Mouse (Mus musculus): ENCODE results near the gene H2afb1. TPM values are rescaled to one million over a fixed set of nuclear protein-coding genes. Genes with fewer than 3 reads are reported as not detected.
"Not testable (repeated sequence)": the region's sequence is repeated elsewhere in the genome, so short reads cannot be mapped to it uniquely, and the experiment has no call there.

Gene H2afb1
- total RNA-seq (2021), result not detected
- long read RNA-seq, experiment 1, result 0 reads
- long read RNA-seq, experiment 2, result 0 reads

DNA sequence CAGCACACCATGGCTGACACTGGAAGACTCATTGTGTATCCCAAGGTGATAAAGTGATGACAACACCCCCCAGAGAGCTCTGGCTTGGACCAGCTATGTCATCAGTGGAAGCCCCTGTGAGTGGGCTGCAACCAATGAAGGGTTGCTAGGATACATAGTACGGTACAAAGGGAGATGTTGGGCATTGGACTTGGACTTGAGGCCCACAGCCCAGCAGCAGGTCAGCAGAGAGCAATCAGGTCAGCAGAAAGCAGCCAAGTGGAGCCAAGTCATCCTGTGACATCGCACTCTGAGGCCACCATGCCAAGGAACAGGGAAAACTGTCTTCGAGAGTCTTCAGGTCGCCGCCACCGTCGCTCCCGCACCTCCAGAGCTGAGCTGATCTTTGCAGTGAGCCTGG is at the start of gene H2afb1:
TSS of gene H2afb1 (plus strand) at position 301 of the 400 bp plus-strand sequence.
- DNase-seq (ENCODE audit: low spot score in 2 of 2), result not testable (repeated sequence)

DNA sequence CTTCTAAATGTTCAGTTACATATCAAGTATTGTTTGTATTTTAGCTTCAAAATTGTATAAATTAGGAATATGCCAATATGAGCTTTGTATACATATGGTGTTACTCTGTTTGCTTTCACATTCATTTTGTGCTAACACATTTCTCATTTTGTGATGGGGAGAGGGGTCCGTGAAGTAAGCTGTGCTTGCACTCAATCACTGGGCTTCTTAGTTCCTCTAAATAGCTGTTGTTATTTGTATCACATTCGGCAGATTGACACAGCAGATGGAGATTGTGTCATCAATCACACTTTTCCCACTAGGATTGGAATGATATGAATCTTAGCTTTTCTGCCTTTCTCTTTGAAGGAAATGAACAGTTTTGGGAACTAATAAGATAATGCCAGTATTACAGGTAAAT is 21.5 kb downstream of the H2afb1 start:
- DNase-seq (ENCODE audit: low spot score in 2 of 2), result no peak

All from gastrocnemius, postnatal 4 days (tissue).